Mouse (Mus musculus): ENCODE measurements around the gene Abcb11.
A peak's percentile ranks its signal among the peaks of the same experiment; 100 is the strongest.

Gene Abcb11

DNA sequence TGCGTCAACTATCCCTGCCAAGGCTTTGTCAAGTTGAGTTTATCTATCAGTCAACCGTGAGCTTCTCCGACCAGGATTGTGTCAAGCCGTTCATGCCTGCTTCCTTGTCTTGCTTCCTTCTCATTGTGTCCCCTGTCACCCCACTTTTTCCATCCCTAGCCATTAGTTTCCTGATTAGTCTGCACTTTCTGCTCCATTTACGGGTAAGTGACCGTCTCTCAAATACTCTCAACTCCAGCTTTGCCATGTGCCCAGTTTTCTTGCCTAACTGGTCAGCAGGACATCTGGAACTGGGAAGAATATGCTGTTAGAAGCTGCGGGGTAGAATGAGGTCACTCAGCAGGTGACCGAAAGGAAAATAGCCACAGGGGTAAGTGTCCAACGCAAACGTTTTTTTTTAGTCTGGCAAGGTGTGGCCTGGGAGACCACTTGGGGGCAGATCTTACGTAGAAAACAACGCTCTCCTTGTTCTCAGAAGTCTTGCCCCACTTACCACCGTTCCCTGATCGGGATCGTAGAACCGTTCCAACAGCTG, 94.1 kb downstream of the Abcb11 start:
- DNase-seq, result peak; percentile 19 to 53

- DNase-seq, result no peak
These were observed 95.3 kb downstream of the Abcb11 start for GRCm38 (mm10) chr2:69247081-69247480.

DNA sequence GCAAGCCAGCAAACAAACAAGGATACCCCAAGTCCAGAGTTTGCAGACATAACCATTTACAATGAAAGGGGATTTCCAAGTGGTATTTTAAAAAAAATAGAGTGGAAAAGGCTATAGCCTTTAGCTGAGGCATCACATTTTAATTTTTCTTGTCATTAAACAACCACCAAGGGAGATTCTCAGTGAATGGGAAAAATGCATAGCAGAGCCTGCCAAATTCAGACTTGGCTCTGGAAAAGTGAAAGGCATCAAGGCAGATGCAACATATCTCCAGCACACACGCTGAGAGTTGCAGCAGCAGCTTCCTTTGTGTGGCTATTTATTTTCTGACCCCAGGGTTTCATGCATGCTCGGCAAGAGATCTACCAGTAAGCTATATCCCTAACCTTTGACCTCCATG, 97.5 kb downstream of the Abcb11 start:
- peak; percentile 10 to 40 for DNase-seq

GRCm38 (mm10) chr2:69239315-69239714, 103.1 kb downstream of the Abcb11 start:
- no peak for DNase-seq

DNA sequence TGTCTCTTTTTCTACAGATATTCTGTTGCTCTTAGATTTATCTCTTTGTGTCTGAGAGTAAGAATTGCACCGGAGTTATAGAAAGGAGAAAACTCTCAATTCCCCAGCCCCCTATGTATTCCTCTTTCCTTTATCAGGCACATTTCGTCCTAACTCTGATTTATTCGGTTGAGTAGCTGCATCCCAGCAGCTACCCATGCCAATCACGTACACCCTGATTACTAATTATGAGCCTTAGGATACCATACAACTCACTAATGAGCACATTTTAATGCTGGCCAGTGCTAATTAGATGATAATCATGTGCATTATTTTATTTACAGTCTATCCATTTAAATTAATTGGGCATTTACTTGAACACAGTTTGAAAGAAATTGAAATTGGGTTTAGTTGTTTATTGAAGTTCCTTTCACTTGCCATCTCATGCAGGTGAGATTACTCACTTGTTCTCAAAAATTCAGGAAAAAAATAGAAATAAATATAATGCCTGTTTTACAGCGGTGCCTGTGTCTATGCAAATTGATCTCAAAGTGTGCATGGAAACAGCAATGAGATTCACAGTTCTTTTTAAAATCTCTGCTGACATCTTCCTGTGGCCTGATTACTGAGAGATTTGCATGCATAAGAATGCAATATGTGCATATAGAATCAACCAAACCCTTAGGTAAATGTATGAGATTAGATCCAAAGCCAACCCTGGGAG, 107.3 kb downstream of the Abcb11 start:
- DNase-seq, result no peak

DNA sequence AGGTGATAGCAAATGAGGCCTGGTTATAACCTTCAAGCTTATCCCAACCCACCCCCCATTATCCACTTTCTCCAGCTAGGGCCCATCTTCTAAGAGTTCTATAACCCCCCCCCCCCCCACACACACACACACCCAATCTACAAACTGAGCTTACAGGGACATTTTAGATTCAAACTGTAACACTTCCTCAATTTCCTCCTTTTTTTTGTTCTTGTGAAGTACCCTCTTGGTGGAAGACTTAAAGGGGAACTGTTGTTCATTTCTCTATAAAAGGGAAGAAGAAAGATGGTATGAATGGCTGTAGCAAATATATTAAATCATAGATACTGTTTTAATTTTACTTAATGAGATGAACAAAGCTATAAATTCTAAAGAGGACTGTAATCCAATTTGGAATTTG, 110.3 kb downstream of the Abcb11 start:
- no peak for DNase-seq

DNA sequence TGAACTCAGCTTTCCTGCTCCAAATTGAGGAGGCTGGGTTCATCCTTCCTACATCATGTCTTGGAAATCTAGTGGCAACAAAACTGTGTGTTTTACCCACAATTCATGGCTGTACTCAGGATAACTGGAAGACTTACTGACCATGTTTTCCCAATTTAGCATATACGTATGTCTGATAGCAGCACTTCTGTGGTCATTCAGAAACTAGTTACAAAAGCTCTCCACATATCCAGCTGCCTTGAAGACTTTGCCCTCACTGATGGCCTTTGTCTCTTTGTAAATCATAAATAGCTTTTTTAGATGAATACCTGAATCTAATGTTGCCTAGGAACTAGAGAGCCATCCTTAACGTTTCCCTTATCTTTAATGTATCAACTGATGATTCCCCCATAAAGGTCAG, 112.3 kb downstream of the Abcb11 start:
- no peak for DNase-seq

- DNase-seq, result no peak
These were observed 113.8 kb downstream of the Abcb11 start for GRCm38 (mm10) chr2:69228635-69229034.

DNA sequence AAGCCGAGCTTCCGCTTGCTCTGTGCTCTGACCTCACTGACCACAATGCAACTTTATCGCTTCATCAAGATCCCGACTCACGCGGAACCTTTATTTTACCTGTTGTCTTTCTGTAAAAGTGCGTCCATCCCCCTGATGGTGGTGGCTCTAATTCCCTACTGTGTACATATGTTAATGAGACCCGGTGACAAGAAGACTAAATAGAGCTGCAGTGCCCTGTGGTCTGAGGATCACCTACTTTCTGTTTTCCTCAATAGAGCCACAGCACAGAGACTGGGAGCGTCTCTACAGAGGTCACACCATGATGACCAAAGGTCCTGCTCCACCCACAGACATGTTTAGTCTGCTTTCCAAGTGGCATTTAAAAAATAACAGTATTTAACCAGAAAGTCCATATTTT, 115.5 kb downstream of the Abcb11 start:
- DNase-seq, result no peak

DNA sequence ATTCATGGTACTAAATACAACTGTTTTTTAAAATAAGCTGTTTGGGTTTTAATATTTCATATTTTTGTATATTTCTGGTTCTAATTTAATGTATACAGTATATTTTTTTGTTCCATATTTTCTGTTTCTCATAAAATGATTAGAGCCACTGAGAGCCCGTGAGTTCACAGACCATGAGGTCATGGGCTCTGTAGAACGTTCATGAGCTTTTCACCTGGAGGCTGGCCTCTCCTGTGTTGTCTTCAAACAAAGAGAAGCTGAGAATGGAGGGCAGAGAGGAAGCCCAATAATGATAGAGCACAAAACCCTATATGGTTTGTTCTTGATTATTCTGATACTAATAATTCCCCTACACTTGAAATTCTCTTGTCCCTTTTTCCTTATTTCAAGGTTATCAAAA, 117.7 kb downstream of the Abcb11 start:
- no peak for DNase-seq

GRCm38 (mm10) chr2:69222815-69223214, 119.6 kb downstream of the Abcb11 start:
- no peak for DNase-seq

GRCm38 (mm10) chr2:69221868-69222416, 120.5 kb downstream of the Abcb11 start:
- no peak for DNase-seq

GRCm38 (mm10) chr2:69215242-69215641, 127.2 kb downstream of the Abcb11 start:
- DNase-seq, result no peak

DNA sequence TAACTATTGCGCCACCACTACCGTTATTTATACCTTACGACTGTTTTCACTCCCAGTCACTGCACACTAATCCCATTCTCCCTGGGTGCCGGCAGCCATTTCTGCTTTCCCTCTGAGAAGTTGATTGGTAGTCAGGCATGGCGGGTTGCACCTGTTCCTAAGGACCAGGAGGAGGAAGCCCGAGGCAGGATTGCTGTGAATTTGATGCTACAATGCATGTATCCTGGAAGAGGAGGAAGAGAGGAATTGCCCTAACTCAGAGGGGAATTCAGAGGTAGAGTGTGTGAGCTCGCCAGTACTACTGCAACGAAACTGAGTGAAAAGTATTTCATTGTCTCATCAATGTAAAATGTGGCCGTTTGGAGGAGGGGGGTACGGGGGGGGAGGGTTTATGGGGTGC, 129.8 kb downstream of the Abcb11 start:
- no peak for DNase-seq

DNA sequence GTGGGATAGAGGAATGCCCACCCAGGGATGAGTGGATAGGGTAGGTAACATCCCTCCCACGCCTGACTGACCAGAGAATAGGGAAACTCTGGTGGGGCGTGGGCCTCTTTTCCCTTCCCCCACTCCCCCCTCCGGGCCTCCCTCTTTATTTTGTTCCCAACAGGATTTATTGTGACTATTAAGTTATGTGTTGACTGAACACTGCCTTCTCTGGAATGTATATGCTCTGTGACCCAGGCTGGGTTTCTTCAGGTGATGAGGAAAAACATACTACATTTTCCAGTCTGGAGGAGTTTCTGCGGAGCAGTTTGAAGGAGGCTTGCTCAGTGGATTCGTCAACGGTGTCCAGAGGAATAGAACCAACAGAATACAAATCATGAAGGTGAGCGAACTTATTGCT, 131.6 kb downstream of the Abcb11 start, which contains the start of gene G6pc2:
Gene G6pc2, plus strand, starts transcription at position 301 of the 400 bp plus-strand sequence.
- DNase-seq, result no peak

- no peak for DNase-seq
These were observed 132.7 kb downstream of the Abcb11 start for GRCm38 (mm10) chr2:69209684-69210083.

DNA sequence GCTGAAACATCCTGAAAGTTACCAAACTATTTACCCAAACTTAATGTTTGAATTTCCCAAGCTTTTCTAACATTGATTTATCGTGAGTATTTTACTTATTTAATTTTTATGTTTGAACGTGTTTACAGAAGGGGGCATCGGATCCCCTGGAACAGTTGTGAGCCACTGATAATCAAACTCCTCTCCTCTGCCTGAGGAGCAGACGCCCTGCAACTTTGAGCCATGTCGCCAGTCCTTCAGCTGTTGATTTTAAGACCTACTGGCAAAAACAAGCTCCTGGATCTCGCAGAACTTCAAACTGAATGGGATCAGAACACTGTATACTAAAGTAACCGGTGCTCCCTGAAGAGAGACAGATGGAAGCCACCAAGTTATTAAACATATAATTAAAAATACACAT, 135.9 kb downstream of the Abcb11 start:
- no peak for DNase-seq

DNA sequence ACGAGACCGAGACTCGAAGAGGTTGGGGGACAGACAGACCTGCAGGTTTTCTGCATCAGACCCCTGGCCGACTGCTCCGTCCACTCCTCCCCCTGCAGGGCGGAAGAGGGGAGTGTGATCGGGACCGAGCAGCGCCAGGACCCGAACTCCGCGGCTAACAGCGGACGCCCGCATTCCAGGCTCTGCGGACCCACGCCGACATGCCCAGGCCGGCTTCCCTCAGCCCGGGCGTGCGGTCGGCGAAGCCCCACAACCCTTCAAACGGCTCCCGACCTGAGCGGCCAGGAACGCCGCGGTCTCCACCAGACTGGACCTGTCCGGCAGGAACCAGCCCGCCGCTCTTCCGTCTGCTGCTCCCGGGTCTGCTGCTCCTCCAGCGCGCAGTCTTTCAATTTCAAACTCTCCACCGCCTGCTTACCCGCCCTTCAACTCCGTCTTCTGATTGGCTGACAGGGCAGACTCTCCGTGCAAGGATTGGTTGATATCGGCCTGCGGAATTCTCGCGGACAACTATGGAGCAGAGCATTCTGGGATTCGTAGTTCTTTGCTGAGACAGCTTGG, 136.5 kb downstream of the Abcb11 start, which contains the start of gene Spc25:
Gene Spc25, minus strand, starts transcription at position 404 of the 561 bp plus-strand sequence.
- peak; percentile 89 to 91 for DNase-seq

- no peak for DNase-seq
These were observed 137.2 kb downstream of the Abcb11 start for GRCm38 (mm10) chr2:69205185-69205584.

DNA sequence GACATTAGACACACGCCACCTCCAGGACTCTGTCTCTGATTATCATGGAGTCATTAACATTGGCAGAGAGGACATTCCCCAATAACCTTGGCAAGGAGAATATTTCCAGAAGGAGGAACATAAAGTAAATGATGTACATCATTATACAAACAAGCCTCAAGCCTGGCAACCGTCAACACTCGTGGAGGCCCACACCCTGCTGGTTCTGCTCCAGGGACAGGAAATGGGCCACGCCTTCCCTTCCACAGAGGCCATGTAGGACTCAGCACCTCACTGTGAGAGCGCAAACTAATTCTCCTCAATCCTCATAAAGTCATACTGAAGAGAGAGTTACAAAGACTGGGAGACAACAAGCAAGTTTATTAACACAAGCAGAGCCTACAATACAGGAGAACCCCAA, 148.9 kb downstream of the Abcb11 start:
- DNase-seq, result no peak

- DNase-seq, result no peak
These were observed 151.4 kb downstream of the Abcb11 start for GRCm38 (mm10) chr2:69191059-69191458.

DNA sequence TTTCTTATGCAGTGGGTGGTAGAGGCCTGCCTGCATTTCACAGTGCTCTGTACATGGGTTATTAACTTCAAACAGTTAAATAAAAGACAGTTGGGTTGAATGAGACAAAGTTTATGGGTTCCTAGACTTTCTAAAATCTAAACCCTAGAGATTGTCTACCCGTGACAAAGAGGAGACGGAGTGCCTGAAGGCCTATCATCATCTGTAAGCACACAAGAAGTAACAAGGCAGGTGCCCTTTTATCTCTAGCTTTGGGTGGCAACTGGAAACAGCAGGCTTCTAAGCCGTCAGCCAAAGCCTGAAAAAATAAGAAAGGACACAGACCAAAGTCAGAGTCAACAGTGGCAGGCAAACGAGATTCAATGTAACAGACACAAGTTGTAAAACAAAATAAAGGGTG, 153.2 kb downstream of the Abcb11 start:
- no peak for DNase-seq

- peak in 1 of 2 experiments; percentile 22 for DNase-seq
These were observed 153.7 kb downstream of the Abcb11 start for GRCm38 (mm10) chr2:69188732-69189131.
